Mouse (Mus musculus): ENCODE results near the gene Pnpla2.
"Not testable (repeated sequence)": the region's sequence is repeated elsewhere in the genome, so short reads cannot be mapped to it uniquely, and the experiment has no call there.

Gene Pnpla2

GRCm38 (mm10) chr7:141454967-141455551, at the start of gene Pnpla2:
Gene Pnpla2 (plus strand): TSS chr7:141455198.
- peak; percentile 99 for DNase-seq (ENCODE audit: low spot score)

GRCm38 (mm10) chr7:141405466-141405865, 49.5 kb upstream of the Pnpla2 start:
- DNase-seq (ENCODE audit: low spot score), result no peak

- DNase-seq (ENCODE audit: low spot score), result not testable (repeated sequence)
These were observed 47.3 kb upstream of the Pnpla2 start for GRCm38 (mm10) chr7:141407670-141408069.

GRCm38 (mm10) chr7:141408833-141409232, 46.2 kb upstream of the Pnpla2 start:
- DNase-seq (ENCODE audit: low spot score), result peak; percentile 92

- no peak for DNase-seq (ENCODE audit: low spot score)
These were observed 44.4 kb upstream of the Pnpla2 start for GRCm38 (mm10) chr7:141410631-141411030.

- no peak for DNase-seq (ENCODE audit: low spot score)
These were observed 43.3 kb upstream of the Pnpla2 start for GRCm38 (mm10) chr7:141411667-141412066.

GRCm38 (mm10) chr7:141413331-141413730, 41.7 kb upstream of the Pnpla2 start:
- no peak for DNase-seq (ENCODE audit: low spot score)

- peak; percentile 100 for DNase-seq (ENCODE audit: low spot score)
These were observed 41.0 kb upstream of the Pnpla2 start, which contains the start of gene Gatd1 for GRCm38 (mm10) chr7:141413809-141414584. Gene Gatd1 (minus strand): TSS chr7:141414136.

GRCm38 (mm10) chr7:141416144-141416841, 38.7 kb upstream of the Pnpla2 start:
- DNase-seq (ENCODE audit: low spot score), result no peak

GRCm38 (mm10) chr7:141417731-141418681, 37.0 kb upstream of the Pnpla2 start:
- DNase-seq (ENCODE audit: low spot score), result no peak

- DNase-seq (ENCODE audit: low spot score), result no peak
These were observed 36.0 kb upstream of the Pnpla2 start for GRCm38 (mm10) chr7:141418970-141419369.

- no peak for DNase-seq (ENCODE audit: low spot score)
These were observed 34.8 kb upstream of the Pnpla2 start for GRCm38 (mm10) chr7:141420030-141420702.

GRCm38 (mm10) chr7:141423811-141424210, 31.2 kb upstream of the Pnpla2 start:
- no peak for DNase-seq (ENCODE audit: low spot score)

- no peak for DNase-seq (ENCODE audit: low spot score)
These were observed 27.9 kb upstream of the Pnpla2 start for GRCm38 (mm10) chr7:141426948-141427730.

- no peak for DNase-seq (ENCODE audit: low spot score)
These were observed 26.3 kb upstream of the Pnpla2 start for GRCm38 (mm10) chr7:141428701-141429100.

GRCm38 (mm10) chr7:141429310-141429709, 25.7 kb upstream of the Pnpla2 start, which contains the start of gene Cend1:
Gene Cend1 (minus strand): TSS chr7:141429491.
- DNase-seq (ENCODE audit: low spot score), result peak; percentile 68

- DNase-seq (ENCODE audit: low spot score), result peak; percentile 39
These were observed 25.0 kb upstream of the Pnpla2 start for GRCm38 (mm10) chr7:141429840-141430584.

- peak; percentile 41 for DNase-seq (ENCODE audit: low spot score)
These were observed 24.3 kb upstream of the Pnpla2 start for GRCm38 (mm10) chr7:141430585-141431240.

Data from testis, postnatal 10 days (tissue).